Mouse (Mus musculus): ENCODE results near the gene Nrde2. TPM values are rescaled to one million over a fixed set of nuclear protein-coding genes. Genes with fewer than 3 reads are reported as not detected.

The Nrde2 gene
- total and polyA plus RNA-seq, 3 experiments, result 16.5 to 17.2 TPM; not detected in 1

GRCm38 (mm10) chr12:100109986-100110696 is 49.3 kb downstream of the Nrde2 start, which contains the start of gene Psmc1 (continued):
- TF ChIP-seq USF1 (IDR thresholded peaks at IDR 0.05; ENCODE audit: low read depth, low read length) (no peak), MAX (IDR thresholded peaks at IDR 0.05; ENCODE audit: low read length) (peak; percentile 93), TBP (IDR thresholded peaks at IDR 0.05; ENCODE audit: low read depth, low read length) (peak; percentile 93), ELF1 (IDR thresholded peaks at IDR 0.05; ENCODE audit: low read depth, low read length) (peak; percentile 87)

- no peak overlapping the region for H3K4me3 ChIP-seq (ENCODE audit: control insufficient read depth in 1 of 2, insufficient read depth in 1 of 2, low read depth in 2 of 2, low read length in 2 of 2)
- no peaks in the 10 kb centered on the region for H3K9me3 ChIP-seq (replicated peaks; ENCODE audit: insufficient read depth, low read length)
- H3K9ac ChIP-seq (ENCODE audit: control insufficient read depth, low read depth, low read length, poor library complexity, severe bottlenecking), result no peak overlapping the region
- no peak overlapping the region for H3K27ac ChIP-seq (ENCODE audit: control insufficient read depth, low read depth, low read length)
- no peaks in the 10 kb centered on the region for H3K27me3 ChIP-seq (ENCODE audit: control insufficient read depth in 1 of 2, insufficient read depth in 2 of 2, low read length in 2 of 2)
- peaks cover 17% of the 10 kb centered on the region for H3K79me2 ChIP-seq (ENCODE audit: control insufficient read depth, insufficient read depth, low read length, poor library complexity)
- TF ChIP-seq ZMIZ1 (IDR thresholded peaks at IDR 0.05; ENCODE audit: low read depth, low read length) (no peak), GABPA (IDR thresholded peaks at IDR 0.05; ENCODE audit: low read depth, low read length) (no peak), ZNF384 (IDR thresholded peaks at IDR 0.05; ENCODE audit: low read depth, low read length) (no peak), BHLHE40 (IDR thresholded peaks at IDR 0.05; ENCODE audit: borderline replicate concordance, low read depth, low read length) (no peak), CHD1 (IDR thresholded peaks at IDR 0.05; ENCODE audit: low read depth, low read length) (no peak), USF1 (IDR thresholded peaks at IDR 0.05; ENCODE audit: low read depth, low read length) (no peak), KAT2A (conservative IDR thresholded peaks at IDR 0.05; ENCODE audit: low read depth, low read length) (no peak), HCFC1 (IDR thresholded peaks at IDR 0.05; ENCODE audit: low read depth, low read length) (no peak), ELF1 (IDR thresholded peaks at IDR 0.05; ENCODE audit: low read depth, low read length) (no peak), SIN3A (IDR thresholded peaks at IDR 0.05; ENCODE audit: low read length) (no peak)
- DNase-seq (ENCODE audit: low read depth, low spot score), result no peak
- H3K36me3 ChIP-seq (ENCODE audit: control insufficient read depth in 1 of 2, insufficient read depth in 2 of 2, low read length in 2 of 2), result peaks cover 2 to 17% of the 10 kb centered on the region in 2 experiments; a peak in 3 of 4 replicates
- H3K4me1 ChIP-seq (ENCODE audit: control insufficient read depth in 1 of 2, insufficient read depth in 2 of 2, low read length in 2 of 2), result peaks cover 0 to 23% of the 10 kb centered on the region in 2 experiments; a peak in 2 of 4 replicates
Observed at GRCm38 (mm10) chr12:100107436-100107835, 52.0 kb downstream of the Nrde2 start.

DNA sequence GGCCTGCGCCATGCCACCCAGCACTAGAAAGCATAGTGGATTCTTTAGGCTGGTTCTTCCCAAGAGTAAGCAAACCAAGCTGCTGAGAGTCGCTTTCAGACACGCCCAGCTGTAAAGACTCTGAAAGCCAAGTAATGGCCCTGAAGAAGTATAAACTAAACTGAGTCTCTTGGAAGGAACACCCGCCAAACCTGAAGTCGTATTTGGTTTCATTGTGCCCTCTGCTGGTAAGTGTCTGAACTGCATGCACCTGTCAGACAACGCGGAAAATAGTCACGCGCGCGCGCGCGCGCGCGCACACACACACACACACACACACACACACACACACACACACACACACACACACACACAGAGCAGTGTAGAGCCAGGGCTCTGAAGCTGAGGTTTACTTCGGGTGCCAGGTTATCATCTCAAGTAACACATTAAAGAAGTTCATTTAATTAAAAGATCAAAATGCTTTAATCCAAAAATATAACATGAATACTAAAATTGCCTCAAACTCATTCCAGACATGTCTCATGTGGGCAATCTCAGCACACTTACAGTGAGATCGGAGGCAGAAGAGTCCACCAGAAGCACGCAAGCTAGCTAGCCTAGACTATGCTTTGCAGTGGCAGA is 53.1 kb downstream of the Nrde2 start:
- peak; percentile 65 to 77 (median 75) for TF ChIP-seq CTCF (IDR thresholded peaks at IDR 0.05 in 2 of 3, conservative IDR thresholded peaks at IDR 0.05 in 1 of 3; ENCODE audit: control insufficient read depth in 1 of 3, insufficient read depth in 1 of 3, low read depth in 2 of 3, low read length in 3 of 3, poor library complexity in 1 of 3, severe bottlenecking in 1 of 3)
- TF ChIP-seq CHD1 (IDR thresholded peaks at IDR 0.05; ENCODE audit: low read depth, low read length), result no peak
- TF ChIP-seq ZC3H11A (IDR thresholded peaks at IDR 0.05; ENCODE audit: low read depth, low read length), result peak; percentile 80
- TF ChIP-seq SMC3 (IDR thresholded peaks at IDR 0.05; ENCODE audit: low read depth, low read length), result peak; percentile 83
- 0 out of 2 replicates have a peak, but pooled peaks have one; percentile 40 for TF ChIP-seq HCFC1 (IDR thresholded peaks at IDR 0.05; ENCODE audit: low read depth, low read length)
- TF ChIP-seq NRF1 (IDR thresholded peaks at IDR 0.05; ENCODE audit: insufficient read depth, low read depth, low read length, poor library complexity, severe bottlenecking), result peak; percentile 40; the same call in 1 of the 2 replicates
- no peak for TF ChIP-seq USF2 (IDR thresholded peaks at IDR 0.05; ENCODE audit: borderline replicate concordance in 1 of 2, insufficient read depth in 1 of 2, low read depth in 1 of 2, low read length in 2 of 2)
- no peak for TF ChIP-seq USF1 (IDR thresholded peaks at IDR 0.05; ENCODE audit: low read depth, low read length)
- TF ChIP-seq MEF2A (IDR thresholded peaks at IDR 0.05; ENCODE audit: extremely low read depth, insufficient replicate concordance, low read depth, low read length, poor library complexity, severe bottlenecking), result no peak
- TF ChIP-seq EP300 (IDR thresholded peaks at IDR 0.05; ENCODE audit: low read depth in 1 of 2, low read length in 2 of 2), result no peak
- TF ChIP-seq RAD21 (IDR thresholded peaks at IDR 0.05; ENCODE audit: low read depth, low read length), result peak; percentile 83
- TF ChIP-seq ELF1 (IDR thresholded peaks at IDR 0.05; ENCODE audit: low read depth, low read length), result no peak
- Histone ChIP-seq H3K4me1 (ENCODE audit: control insufficient read depth in 1 of 2, insufficient read depth in 2 of 2, low read length in 2 of 2) (peaks cover 0 to 21% of the 10 kb centered on the region in 2 experiments; a peak in 2 of 4 replicates), H3K36me3 (ENCODE audit: control insufficient read depth in 1 of 2, insufficient read depth in 2 of 2, low read length in 2 of 2) (peaks cover 0 to 17% of the 10 kb centered on the region in 2 experiments; a peak in 2 of 4 replicates), H3K27ac (ENCODE audit: control insufficient read depth, low read depth, low read length) (no peak overlapping the region), H3K27me3 (ENCODE audit: control insufficient read depth in 1 of 2, insufficient read depth in 2 of 2, low read length in 2 of 2) (no peaks in the 10 kb centered on the region), H3K4me3 (ENCODE audit: control insufficient read depth in 1 of 2, insufficient read depth in 1 of 2, low read depth in 2 of 2, low read length in 2 of 2) (peak overlapping the region; percentile 24 to 28; a peak in 2 of 4 replicates), H3K79me2 (ENCODE audit: control insufficient read depth, insufficient read depth, low read length, poor library complexity) (peaks cover 14% of the 10 kb centered on the region), H3K9me3 (replicated peaks; ENCODE audit: insufficient read depth, low read length) (no peaks in the 10 kb centered on the region), H3K9ac (ENCODE audit: control insufficient read depth, low read depth, low read length, poor library complexity, severe bottlenecking) (peak overlapping the region; percentile 51)
- peak; percentile 86 for DNase-seq (ENCODE audit: low read depth, low spot score)

Data from MEL (cell line).